Mouse (Mus musculus) liver, adult 2 months (tissue): ENCODE measurements around the gene Ptdss2. TPM values are rescaled to one million over a fixed set of nuclear protein-coding genes. Genes with fewer than 3 reads are reported as not detected.

Experiments
- DNase-seq: peaks from one replicate; pipeline ENCODE4 v3.0.0-alpha.2; 2011; ENCODE audit warnings: low read depth, low spot score; ENCODE audit errors: extremely low read depth
- H3K27ac ChIP-seq: fragments of 200-500 bp; replicated peaks from 2 replicates; pipeline ENCODE4 v1.5.1; 2012; ENCODE audit warnings: low read depth, mild to moderate bottlenecking, control low read depth, inconsistent platforms, low read length; ENCODE audit not compliant: insufficient read depth
- H3K27me3 ChIP-seq: fragments of 200-500 bp; 2 replicates; pipeline ENCODE4 v1.6.1; 2012; ENCODE audit warnings: mild to moderate bottlenecking, moderate library complexity, low read length, inconsistent platforms; ENCODE audit not compliant: control insufficient read depth, insufficient read depth
- H3K36me3 ChIP-seq: fragments of 200-500 bp; 2 replicates; pipeline ENCODE4 v1.6.1; 2012; ENCODE audit warnings: low read length, inconsistent platforms; ENCODE audit not compliant: control insufficient read depth, insufficient read depth
- H3K4me1 ChIP-seq: fragments of 200-500 bp; 2 replicates; pipeline ENCODE4 v1.6.1; 2011; ENCODE audit warnings: low read length; ENCODE audit not compliant: control insufficient read depth, insufficient read depth
- H3K4me3 ChIP-seq: fragments of 200-500 bp; 2 replicates; pipeline ENCODE4 v1.5.1; 2011; ENCODE audit warnings: low read depth, mild to moderate bottlenecking, control low read depth, low read length, moderate library complexity; ENCODE audit not compliant: insufficient read depth
- H3K79me2 ChIP-seq: fragments of 200-500 bp; 2 replicates; pipeline ENCODE4 v1.6.1; 2012; ENCODE audit warnings: inconsistent platforms, mild to moderate bottlenecking, low read length, moderate library complexity; ENCODE audit not compliant: control insufficient read depth, insufficient read depth
- H3K9ac ChIP-seq: fragments of 200-500 bp; 2 replicates; pipeline ENCODE4 v1.6.1; 2012; ENCODE audit warnings: low read depth, mild to moderate bottlenecking, control low read depth, inconsistent platforms, low read length
- CTCF ChIP-seq: fragments of 200-500 bp; IDR thresholded peaks from 2 replicates; pipeline ENCODE4 v1.5.1; 2011; ENCODE audit warnings: low read depth, low read length, control low read depth
- POLR2A ChIP-seq: fragments of 200-500 bp; IDR thresholded peaks from 2 replicates; pipeline ENCODE4 v1.6.1; 2011; ENCODE audit warnings: low read length, control low read depth; ENCODE audit not compliant: insufficient read depth; ENCODE audit errors: extremely low read depth
- WGBS: fragments of 180-500 bp; shearing (Covaris S2); methylation state at CpG from one replicate; pipeline ENCODE4 v1.1.7; 2018; 5-methylcytosine and 5-hydroxymethylcytosine counted together
- polyA plus RNA-seq: library from polyadenylated mRNA; depleted of rRNA; stranded (reverse); fragments of >200 nt; gene quantifications from 2 replicates; pipeline ENCODE4 v1.2.3, GENCODE M21; 2012
- total RNA-seq: library from RNA; depleted of rRNA; stranded (reverse); fragments of >200 nt; gene quantifications from 2 replicates; pipeline ENCODE4 v1.2.3, GENCODE M21; 2014

The Ptdss2 gene
- total and polyA plus RNA-seq, 2 experiments: 5.2 to 13.5 TPM

- H3K79me2 ChIP-seq: no peaks in the 10 kb centered on the region
- H3K27ac ChIP-seq: no peak overlapping the region
- no peaks in the 10 kb centered on the region for H3K36me3 ChIP-seq
- WGBS: 48% methylated on average over 18 of the region's 18 CpGs
- peaks cover 5% of the 10 kb centered on the region for H3K4me1 ChIP-seq
- no peak overlapping the region for H3K4me3 ChIP-seq
- H3K27me3 ChIP-seq: no peaks in the 10 kb centered on the region
- TF ChIP-seq POLR2A (no peak), CTCF (no peak)
- DNase-seq: no peak
- H3K9ac ChIP-seq: no peak overlapping the region
Measured at GRCm38 (mm10) chr7:141088473-141088872, 33.7 kb upstream of the Ptdss2 start.

GRCm38 (mm10) chr7:141090228-141090627 is 32.0 kb upstream of the Ptdss2 start:
- Histone ChIP-seq H3K79me2 (no peaks in the 10 kb centered on the region), H3K4me1 (peaks cover 16% of the 10 kb centered on the region), H3K36me3 (no peaks in the 10 kb centered on the region), H3K4me3 (no peak overlapping the region), H3K9ac (no peak overlapping the region), H3K27me3 (no peaks in the 10 kb centered on the region), H3K27ac (no peak overlapping the region)
- 88% methylated on average over 8 of the region's 8 CpGs for WGBS
- TF ChIP-seq CTCF (no peak), POLR2A (no peak)
- no peak for DNase-seq

GRCm38 (mm10) chr7:141092051-141092735 is 30.0 kb upstream of the Ptdss2 start:
- Histone ChIP-seq H3K4me3 (no peak overlapping the region), H3K79me2 (no peaks in the 10 kb centered on the region), H3K36me3 (no peaks in the 10 kb centered on the region), H3K4me1 (peaks cover 16% of the 10 kb centered on the region), H3K9ac (no peak overlapping the region; the same call in 1 of the 2 replicates), H3K27ac (no peak overlapping the region), H3K27me3 (no peaks in the 10 kb centered on the region)
- TF ChIP-seq POLR2A (no peak), CTCF (peak; percentile 91)
- WGBS: 22% methylated on average over 37 of the region's 37 CpGs
- DNase-seq: peak; percentile 81

GRCm38 (mm10) chr7:141093950-141094349 is 28.2 kb upstream of the Ptdss2 start:
- Histone ChIP-seq H3K9ac (no peak overlapping the region), H3K27me3 (no peaks in the 10 kb centered on the region), H3K79me2 (no peaks in the 10 kb centered on the region), H3K27ac (peak overlapping the region; percentile 76), H3K4me3 (peak overlapping the region; percentile 3; the same call in 1 of the 2 replicates), H3K4me1 (peaks cover 16% of the 10 kb centered on the region), H3K36me3 (no peaks in the 10 kb centered on the region)
- TF ChIP-seq POLR2A: no peak
- TF ChIP-seq CTCF: no peak
- DNase-seq: peak; percentile 70
- 33% methylated on average over 6 of the region's 6 CpGs for WGBS

GRCm38 (mm10) chr7:141094487-141095205 is 27.5 kb upstream of the Ptdss2 start:
- peak overlapping the region; percentile 97 for H3K27ac ChIP-seq
- peak overlapping the region; percentile 65 for H3K4me3 ChIP-seq
- WGBS: 24% methylated on average over 15 of the region's 15 CpGs

GRCm38 (mm10) chr7:141096021-141096420 is 26.2 kb upstream of the Ptdss2 start:
- no peak for DNase-seq
- WGBS: 86% methylated on average over 6 of the region's 6 CpGs
- Histone ChIP-seq H3K4me1 (peaks cover 18% of the 10 kb centered on the region), H3K4me3 (no peak overlapping the region), H3K36me3 (no peaks in the 10 kb centered on the region), H3K79me2 (no peaks in the 10 kb centered on the region), H3K27me3 (no peaks in the 10 kb centered on the region), H3K9ac (no peak overlapping the region), H3K27ac (no peak overlapping the region)
- TF ChIP-seq CTCF: no peak
- TF ChIP-seq POLR2A: no peak

More at GRCm38 (mm10) chr7:141094487-141095205, 27.5 kb upstream of the Ptdss2 start:
- H3K36me3 ChIP-seq: no peaks in the 10 kb centered on the region
- H3K27me3 ChIP-seq: no peaks in the 10 kb centered on the region
- peak; percentile 94 for DNase-seq
- H3K9ac ChIP-seq: peak overlapping the region; percentile 72
- TF ChIP-seq CTCF (no peak), POLR2A (peak; percentile 37; the same call in 1 of the 2 replicates)
- H3K4me1 ChIP-seq: peaks cover 18% of the 10 kb centered on the region
- no peaks in the 10 kb centered on the region for H3K79me2 ChIP-seq
